Mouse (Mus musculus) thymus, adult 2 months (tissue): ENCODE results near the gene Rptor.

Experiments
- CTCF ChIP-seq: fragments of 200-500 bp; IDR thresholded peaks from 2 replicates; pipeline ENCODE4 v1.5.1; 2012; ENCODE audit warnings: mild to moderate bottlenecking, control low read depth, low read length, moderate library complexity, borderline replicate concordance; ENCODE audit not compliant: control insufficient read depth, poor library complexity, insufficient read depth; ENCODE audit errors: extremely low read depth
- POLR2A ChIP-seq: fragments of 200-500 bp; IDR thresholded peaks from 2 replicates; pipeline ENCODE4 v1.6.1; 2012; ENCODE audit warnings: mild to moderate bottlenecking, low read length, control low read depth, moderate library complexity; ENCODE audit not compliant: control insufficient read depth, poor library complexity, insufficient read depth; ENCODE audit errors: extremely low read depth

DNA sequence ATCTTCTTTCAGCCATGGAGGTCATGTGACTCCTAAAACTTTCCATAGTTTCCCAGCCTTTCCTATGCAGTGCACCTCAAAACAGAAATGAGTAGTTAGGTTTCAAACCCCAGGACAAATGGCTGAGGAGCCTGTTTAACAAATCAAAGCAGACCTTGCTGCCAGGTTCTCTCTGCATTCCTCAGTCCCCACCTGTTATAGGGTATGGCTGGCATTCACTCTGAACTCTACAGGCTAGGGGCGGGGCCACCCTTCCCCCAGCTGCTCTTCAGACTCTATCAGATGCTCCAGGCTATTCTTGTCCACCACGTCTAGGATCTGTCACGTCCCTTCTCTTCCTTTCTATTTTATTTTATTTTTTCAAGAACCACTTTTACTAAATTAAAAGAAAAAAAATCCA, 8.7 kb upstream of the Rptor start:
- TF ChIP-seq CTCF (no peak), POLR2A (no peak)
